Mouse (Mus musculus) embryonic fibroblast, embryonic 13.5 days (primary cell): ENCODE measurements around the gene Trmt1l.

Experiments
- CTCF ChIP-seq: IDR thresholded peaks from 2 replicates; pipeline ENCODE4 v1.5.1; 2011; ENCODE audit warnings: mild to moderate bottlenecking, control low read depth, low read length, moderate library complexity, borderline replicate concordance; ENCODE audit not compliant: insufficient read depth
- POLR2A ChIP-seq: IDR thresholded peaks from 2 replicates; pipeline ENCODE4 v1.6.1; 2011; ENCODE audit warnings: low read depth, mild to moderate bottlenecking, control low read depth, low read length, moderate library complexity

DNA sequence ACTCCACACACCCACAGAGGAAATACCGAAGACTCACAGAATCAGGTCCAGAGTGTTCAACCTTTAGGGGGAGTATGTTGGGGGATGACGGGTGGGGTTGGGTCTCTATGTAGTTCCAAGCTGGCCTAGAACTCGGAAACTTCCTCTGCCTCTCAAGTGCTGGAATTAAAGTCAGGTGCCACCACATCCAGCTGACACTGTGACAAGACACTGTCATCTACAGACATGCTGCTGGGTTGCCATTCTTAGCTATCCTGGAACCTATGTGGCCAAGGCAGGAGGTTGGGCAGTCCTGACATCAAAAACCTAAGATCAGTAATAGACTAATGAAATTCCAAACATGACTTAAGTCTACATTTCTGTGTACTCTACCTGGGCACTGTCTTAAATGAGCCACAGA lies 70.0 kb downstream of the Trmt1l start:
- TF ChIP-seq CTCF = no peak
- no peak for TF ChIP-seq POLR2A
